Comparison of ENCODE assay signal across 8 mouse cellular contexts in genomic region chr13:9198728-9199464, GRCm38 (mm10).
DNase-seq lines count a peak whose midpoint lies in the region; ATAC-seq lines count a peak whose summit lies in the region.

No protein-coding gene starts in this region.

- peak; percentile 83 for DNase-seq in heart, adult 11 months
- DNase-seq in heart, adult 9 months (ENCODE audit: low spot score in 2 of 2): no peak
- peak; percentile 58 for DNase-seq in embryo, embryonic 11 days
- DNase-seq in left cerebral cortex, adult 9 months (ENCODE audit: low spot score in 2 of 2): no peak
- no peak for DNase-seq in frontal cortex, postnatal 36 days (ENCODE audit: low spot score in 2 of 2)

- 33% methylated on average over 19 of the region's 19 CpGs for WGBS in kidney, embryonic 15.5 days

- peak overlapping the region; percentile 52 for H3K4me2 ChIP-seq in kidney, embryonic 15.5 days

- peak; percentile 94 for ATAC-seq in kidney, embryonic 15.5 days (replicated peaks; ENCODE audit: low FRiP score)
- ATAC-seq in megakaryocyte progenitor cell, adult 5-6 weeks (replicated peaks; ENCODE audit: poor library complexity): peak; percentile 84
- ATAC-seq in erythroid progenitor cell, adult 5-6 weeks (replicated peaks; ENCODE audit: low FRiP score, poor library complexity, severe bottlenecking): no peak; the same call in 1 of the 2 replicates

- H3K9me3 ChIP-seq in kidney, embryonic 15.5 days (replicated peaks): no peaks in the 10 kb centered on the region

- no peaks in the 10 kb centered on the region for H3K27me3 ChIP-seq in kidney, embryonic 15.5 days

- no peak overlapping the region for H3K9ac ChIP-seq in kidney, embryonic 15.5 days

- peaks cover 14% of the 10 kb centered on the region for H3K4me1 ChIP-seq in kidney, embryonic 15.5 days

- no peaks in the 10 kb centered on the region for H3K36me3 ChIP-seq in kidney, embryonic 15.5 days

- H3K27ac ChIP-seq in kidney, embryonic 15.5 days: no peak overlapping the region

- H3K4me3 ChIP-seq in kidney, embryonic 15.5 days (replicated peaks): peak overlapping the region; percentile 16; the same call in 1 of the 2 replicates

Comparison
In these comparisons a context has a peak if more than half of its experiments do, and no peak if none do; other contexts are left out.
1. DNase-seq: peak in heart, adult 11 months (single experiment) and embryo, embryonic 11 days (single experiment); none in heart, adult 9 months (0 of 2), left cerebral cortex, adult 9 months (0 of 2) and frontal cortex, postnatal 36 days (0 of 2).